Mouse (Mus musculus) adrenal gland (tissue): ENCODE measurements around the gene Olfr1418.
"Not testable (repeated sequence)": the region's sequence is repeated elsewhere in the genome, so short reads cannot be mapped to it uniquely, and the experiment has no call there.

Source experiments
- intact Hi-C: fragments of 180-260 bp; cut with DNase I; formaldehyde crosslinking; loops from one replicate; pipeline ENCODE4 v1.15.1; 2025
- long read RNA-seq, 2 experiments: library from polyadenylated mRNA; unstranded; transcript quantifications; one replicate each; pipeline ENCODE4 v2.0.0; 2020; ENCODE audit warnings: borderline replicate concordance in 1 of 2; ENCODE audit not compliant: insufficient replicate concordance in 1 of 2

Gene Olfr1418
- long read RNA-seq, experiment 1 = 0 reads
- long read RNA-seq, experiment 2 = 0 reads

DNA sequence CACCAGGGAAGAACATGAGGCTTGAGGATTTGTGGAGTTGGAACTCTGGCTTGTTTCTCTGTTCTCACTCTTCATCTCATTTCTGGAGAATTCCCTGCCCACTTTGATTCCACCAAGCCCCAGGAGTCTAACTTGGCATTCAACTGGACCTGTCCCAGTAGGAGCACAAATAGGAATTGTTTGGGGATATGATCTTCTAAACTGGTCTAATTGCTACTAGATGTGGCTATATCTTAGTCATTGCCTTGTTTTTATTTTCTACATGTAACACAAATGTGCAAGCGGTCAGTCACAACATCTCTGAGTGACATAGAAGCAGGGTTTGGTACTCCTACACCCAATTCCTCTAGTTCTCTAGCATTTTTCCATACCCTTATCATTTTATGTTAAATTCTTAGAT is at the start of gene Olfr1418:
Olfr1418 (minus strand) TSS at position 101 of the 400 bp plus-strand sequence.
- intact Hi-C loops = no loop called here

DNA sequence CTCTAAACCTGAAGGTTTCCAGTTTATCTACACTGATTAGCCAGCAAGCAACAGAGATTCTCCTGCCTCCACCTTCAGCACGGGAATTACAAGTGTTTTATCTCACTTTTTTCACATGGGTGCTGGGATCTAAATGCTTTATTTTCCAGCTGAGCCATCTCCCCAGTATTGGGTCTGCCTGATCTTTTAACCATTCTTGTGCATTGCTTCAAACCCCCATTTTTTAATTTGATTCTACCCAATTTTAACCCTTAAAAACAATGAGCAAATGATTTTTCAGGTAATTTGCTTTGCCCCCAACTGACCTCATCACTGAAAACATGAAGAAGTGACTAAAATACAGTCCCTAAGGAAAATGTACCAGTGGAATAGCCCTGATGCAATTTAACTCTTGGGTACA is 25.4 kb upstream of the Olfr1418 start, which contains the start of gene Olfr1420:
Olfr1420 (plus strand) TSS at position 301 of the 400 bp plus-strand sequence.
- intact Hi-C loops = no loop called here

DNA sequence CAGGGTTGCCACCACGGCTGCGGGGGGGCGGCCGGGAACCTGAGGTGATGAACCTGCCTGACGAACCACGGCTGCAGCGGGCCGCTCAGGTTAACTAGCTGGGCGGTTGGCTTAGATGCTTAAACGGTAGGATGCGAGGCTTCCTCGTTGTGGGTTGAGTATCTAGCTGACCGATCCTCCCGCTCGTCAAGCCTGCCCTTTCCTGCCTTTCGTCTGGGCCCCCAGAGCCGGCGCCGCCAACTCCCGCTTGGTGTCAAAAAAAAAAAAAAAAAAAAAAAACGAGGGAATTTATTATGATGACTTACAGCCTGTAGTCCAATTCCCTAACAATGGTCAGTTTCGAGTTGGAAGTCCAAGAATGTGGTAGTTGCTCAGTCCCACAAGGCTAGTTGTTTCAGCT is 17.5 kb upstream of the Olfr1418 start:
- intact Hi-C loops = not testable (repeated sequence)

DNA sequence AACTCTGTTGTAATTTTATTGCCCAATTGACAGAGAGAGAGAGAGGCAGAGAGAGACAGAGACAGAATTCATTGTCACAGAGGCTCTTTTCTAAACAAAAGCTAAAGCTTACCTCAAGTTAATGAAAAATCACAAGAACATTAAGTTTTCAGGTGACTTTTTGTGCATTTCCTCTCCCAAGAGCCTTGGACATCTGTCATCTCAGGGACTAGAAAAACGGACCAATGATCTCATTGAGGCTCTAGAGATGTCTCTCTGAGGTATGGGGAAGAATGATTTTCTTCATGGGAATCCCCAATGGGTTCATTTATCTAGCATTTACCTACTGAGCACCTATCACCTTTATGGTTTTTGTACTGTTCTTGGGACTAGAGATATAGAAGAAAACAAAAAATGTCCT is 14.1 kb upstream of the Olfr1418 start, which contains the start of gene Olfr1419:
Olfr1419 (minus strand) TSS at position 101 of the 400 bp plus-strand sequence.
- intact Hi-C loops = no loop called here

DNA sequence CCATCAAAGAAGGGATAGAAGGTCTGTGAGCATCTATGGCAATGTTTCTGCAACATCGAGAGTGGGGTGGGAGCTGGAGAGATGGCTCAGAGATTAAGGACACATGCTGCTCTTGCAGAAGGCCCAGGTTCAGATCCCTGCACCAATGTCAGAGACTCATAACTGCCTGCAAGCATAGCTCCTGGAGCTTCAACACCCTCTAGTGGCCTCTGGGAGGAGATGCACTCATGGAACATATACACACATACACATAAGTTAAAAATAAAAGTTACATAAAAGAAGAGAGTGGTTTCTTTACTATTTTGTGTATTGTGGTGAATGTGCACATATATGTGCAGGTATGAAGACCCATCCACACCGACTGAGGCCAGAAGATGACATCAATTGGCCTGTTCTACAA is 7.0 kb upstream of the Olfr1418 start:
- intact Hi-C loops = no loop called here

DNA sequence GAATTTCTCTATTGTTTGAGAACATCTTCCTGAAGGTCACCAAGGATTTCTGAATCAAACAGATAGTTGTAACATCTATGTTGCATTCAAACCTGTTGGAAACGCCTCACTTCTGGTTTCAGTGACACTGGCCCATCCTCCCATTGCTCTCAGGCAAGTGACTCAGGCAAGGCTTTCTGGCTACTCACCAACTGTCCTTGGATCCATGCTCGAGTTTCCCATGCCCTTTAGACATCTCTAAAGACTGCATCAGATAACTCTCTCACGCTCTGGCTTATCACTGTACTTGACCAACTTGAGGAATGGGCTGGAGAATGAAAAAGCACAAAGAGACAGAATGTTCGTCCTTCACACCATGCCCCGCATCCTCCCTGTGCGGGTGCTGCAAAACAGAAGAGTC is 4.4 kb downstream of the Olfr1418 start:
- intact Hi-C loops = no loop called here

DNA sequence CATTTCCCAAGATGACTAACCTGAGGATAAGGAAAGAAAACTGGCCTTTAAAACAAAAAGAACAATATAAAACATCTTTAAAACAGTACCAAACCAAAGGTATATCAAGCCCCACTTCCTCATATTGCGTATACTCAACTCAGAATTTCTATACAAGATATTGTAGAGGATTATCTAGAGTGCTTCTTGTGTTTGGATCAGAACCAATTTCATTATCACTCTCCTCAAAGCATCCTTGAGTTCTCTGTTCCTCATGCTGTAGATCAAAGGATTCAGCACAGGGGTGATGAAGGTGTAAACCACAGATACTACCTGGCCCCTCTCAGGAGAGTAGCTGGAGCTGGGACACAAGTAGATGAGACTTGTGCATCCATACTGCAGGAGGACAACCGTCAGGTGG is 6.0 kb downstream of the Olfr1418 start:
- intact Hi-C loops = no loop called here

DNA sequence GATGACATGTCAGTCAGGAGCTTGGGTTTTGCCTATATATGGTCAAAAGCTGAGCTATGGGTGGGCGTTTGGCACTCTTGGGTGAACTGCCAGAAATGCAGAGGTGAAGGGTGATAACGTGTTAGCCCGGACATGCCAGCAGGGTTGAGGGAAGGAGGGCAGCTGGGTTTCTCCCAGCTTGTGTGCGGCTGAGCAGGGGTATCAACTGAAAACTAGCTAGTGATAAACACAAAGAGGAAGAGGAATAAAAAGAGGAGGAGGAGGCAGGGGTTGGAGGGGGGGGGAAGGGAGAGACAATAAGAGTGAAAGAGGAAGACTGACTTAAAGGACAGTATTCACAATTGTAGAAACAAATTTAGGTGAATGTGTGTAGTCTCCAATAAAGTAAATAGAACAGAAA is 8.2 kb downstream of the Olfr1418 start:
- intact Hi-C loops = no loop called here

DNA sequence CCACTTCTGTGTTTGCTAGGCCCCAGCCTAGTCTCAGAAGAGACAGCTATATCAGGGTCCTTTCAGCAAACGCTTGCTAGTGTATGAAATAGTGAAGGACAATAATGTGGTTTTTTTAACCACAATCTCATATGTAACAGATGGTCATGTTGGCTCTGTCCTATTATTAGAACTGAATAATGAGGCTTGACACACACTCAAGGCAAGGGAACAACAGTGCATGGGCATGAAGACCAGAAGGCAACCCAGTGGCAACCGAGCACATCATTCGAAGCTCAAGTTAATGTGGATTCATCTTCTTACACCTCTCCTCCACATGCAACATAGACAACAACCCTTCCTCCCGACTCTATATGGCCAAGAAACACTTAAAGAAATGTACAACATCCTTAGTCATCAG is 14.5 kb downstream of the Olfr1418 start:
- intact Hi-C loops = no loop called here

DNA sequence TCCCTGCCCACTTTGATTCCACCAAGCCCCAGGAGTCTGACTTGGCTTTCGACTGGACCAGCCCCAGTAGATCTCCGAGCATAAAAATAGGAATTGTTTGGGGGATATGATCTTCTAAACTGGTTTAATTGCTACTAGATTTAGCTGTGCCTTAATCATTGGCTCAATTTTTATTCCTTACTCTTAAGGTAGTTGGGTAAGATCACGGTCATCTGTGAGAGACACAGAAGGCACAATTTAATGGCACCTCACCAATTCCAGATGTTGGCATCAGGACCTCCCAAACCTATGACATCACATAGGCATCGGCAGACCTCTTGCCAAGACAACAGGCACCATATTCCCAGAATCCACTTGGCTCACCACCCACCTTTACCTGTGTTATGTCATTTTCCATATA is 21.7 kb downstream of the Olfr1418 start, which contains the start of gene Olfr1417:
Olfr1417 (minus strand) TSS at position 101 of the 400 bp plus-strand sequence.
- intact Hi-C loops = no loop called here

DNA sequence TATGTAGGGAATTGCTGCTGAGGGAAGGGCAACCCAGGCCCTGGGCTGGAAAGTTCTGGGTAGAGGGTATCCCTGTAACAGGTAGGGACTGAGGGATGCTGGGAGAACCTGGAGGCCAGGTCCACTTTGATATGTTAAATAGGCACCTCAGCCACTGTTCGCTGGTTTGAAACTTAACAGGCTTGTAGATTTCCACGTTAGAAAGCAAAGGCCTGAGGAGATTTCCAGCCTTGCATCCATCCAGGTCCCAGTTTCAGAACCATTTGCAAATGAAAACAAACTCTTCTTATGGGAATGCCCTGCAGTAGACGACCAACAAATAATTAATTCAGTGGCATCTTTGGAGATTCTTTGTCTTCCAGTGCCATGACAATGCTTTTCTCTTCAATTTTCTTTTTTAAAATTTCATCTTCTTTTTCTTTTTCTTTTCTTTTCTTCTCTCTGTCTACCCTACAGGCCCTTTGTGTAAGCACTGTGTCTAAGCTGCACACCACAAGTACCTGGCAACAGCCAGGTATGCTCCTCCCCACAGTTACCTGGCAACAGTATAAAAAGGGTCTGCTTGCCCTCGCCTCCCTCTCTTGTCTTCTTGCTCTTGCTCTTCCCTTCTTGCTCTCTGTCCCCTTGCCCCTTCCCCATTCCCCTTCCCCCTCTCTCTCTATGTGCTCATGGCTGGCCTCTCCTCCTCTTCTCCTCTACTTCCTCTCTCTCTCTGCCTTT is 37.4 kb downstream of the Olfr1418 start:
- intact Hi-C loops = no loop called here

DNA sequence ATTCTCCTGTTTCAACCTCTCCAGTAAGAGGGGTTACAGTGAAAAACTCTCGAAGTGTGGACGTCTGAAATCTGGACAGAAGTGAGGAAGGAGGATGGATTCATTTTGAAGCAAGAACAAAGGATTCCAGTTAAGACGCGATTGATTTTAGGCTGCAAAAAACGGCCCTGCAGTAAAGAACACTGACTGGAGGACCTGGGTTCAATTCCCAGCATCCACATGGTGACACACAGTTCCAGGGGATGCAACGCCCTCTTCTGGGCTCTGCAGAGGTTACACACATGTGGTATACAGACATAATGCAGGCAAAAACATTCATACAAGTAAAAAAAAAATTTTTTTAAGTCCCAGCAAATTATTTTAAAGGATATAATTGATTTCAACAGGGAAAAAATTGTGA is 40.7 kb downstream of the Olfr1418 start:
- intact Hi-C loops = no loop called here

DNA sequence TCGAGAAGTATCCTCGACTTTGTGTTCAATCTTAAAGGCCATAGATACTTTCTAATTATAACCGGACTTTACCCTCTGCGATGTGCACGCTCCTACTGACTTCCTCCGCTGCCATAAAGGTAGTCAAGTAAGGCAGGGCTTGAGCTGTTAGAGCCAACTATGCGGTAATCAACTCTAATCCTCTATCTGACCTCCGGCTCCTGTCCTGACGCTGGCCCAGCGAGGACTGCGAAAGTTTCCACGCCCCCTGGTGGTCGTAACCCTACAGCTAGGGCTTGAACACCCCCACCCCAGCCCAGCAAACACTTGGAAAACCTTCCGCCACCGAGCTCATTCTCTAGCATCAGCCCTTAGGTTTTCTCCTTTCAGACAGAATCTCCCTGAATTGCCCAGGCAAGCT is 41.1 kb downstream of the Olfr1418 start:
- intact Hi-C loops = loop anchor here (2.0 to 5.0 kb wide), 2 partner anchors 43 to 93 kb away; partner anchors contain the start of gene Patl1

DNA sequence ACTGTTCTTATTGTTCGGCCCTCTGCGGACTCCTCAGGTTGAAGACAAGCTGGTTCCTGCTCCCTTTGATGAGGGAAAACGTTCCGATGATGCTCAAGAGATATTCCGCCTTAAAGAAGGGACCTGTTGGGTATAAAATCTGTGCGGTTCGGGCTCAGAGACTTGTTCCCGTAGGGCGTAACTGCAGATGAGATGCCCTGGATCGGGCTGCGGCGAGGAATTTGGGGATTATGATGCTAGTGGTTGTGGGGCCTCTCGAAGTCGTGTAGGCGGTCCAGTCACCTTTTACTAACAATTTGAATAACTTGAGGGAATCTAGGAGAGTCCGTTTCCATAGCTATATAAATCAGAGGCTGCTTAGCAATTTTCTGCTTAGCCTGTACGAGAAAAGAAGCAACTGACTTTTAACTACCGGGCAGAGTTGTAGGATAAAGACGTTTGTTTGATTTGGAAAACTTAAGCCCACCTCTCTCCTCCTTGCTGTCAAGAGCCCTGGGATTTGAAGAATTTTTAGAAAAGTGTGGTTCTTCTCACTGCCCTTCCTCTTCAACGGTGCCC is 41.6 kb downstream of the Olfr1418 start, which contains the start of gene Stx3:
Stx3 (minus strand) TSS at position 261 of the 558 bp plus-strand sequence.
- intact Hi-C loops = loop anchor here (2.0 to 5.0 kb wide), 2 partner anchors 42 to 93 kb away; partner anchors contain the start of gene Patl1

DNA sequence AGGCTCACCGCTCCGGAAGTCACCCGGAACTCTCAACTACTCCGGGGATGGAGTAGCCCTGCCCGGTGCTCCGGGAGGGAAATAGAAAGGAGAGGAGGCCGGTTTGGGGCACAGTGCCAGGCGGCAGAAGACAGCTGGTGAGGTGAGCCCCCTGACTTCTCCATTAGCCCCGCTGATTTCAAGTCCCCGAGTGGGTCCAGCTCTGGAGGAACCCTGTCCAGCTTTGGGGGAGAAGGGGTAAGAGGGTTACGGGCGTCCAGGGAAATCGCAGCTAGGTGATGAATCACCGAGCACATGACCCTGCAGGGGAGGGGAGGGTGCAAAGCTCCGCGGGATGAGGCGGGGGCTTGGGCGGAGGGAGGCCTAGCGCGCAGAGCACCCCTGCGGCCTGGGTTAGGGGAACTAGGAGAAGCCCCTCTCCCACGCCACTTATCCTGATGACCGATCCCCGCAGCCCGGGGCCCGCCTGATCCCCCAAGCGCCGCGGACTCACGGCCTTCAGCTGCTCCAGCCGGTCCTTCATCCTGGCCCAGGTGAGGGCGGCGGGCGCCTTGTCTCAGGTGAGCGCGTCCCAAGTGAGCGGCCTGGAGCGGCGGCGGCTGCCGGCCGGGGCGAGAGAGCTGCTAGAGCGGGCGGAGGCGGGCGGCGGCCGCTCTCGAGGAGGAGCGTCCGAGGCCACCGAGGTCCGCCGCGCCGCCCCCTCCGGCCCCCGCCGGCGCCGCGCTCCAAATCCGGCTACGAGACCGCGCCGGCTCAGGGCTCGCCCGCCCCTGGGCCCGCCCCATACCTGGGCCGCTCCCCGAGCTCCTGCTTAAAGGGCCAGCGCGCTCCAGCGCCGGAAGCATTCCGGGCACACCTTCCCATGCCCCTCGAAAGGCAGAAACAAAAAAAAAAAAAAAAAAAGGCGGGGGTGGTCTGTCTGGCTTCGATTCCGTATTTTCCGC is 42.4 kb downstream of the Olfr1418 start:
- intact Hi-C loops = loop anchor here (2.0 to 5.0 kb wide), 2 partner anchors 42 to 94 kb away; partner anchors contain the start of gene Patl1

DNA sequence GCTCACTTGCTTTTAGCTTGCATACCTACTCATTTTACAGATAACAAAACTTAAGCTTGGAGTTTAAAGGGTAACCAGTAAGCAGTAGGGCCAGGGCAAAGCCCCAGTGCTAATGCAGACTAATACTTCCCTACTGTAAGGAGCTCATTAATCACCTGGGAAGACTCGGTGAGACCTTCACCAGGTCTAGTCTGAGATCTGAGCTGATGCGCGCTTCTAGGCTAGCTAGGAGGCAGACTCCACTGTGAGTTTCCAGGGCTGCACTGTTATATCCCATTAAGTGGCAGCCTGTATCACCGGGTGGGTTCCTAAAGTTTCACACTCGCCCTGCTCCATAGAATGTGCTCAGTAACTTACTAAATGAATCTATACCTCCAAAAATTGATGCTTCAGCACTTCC is 43.3 kb downstream of the Olfr1418 start:
- intact Hi-C loops = loop anchor here (5.0 kb wide), 1 partner anchor 95 kb away; the partner anchor contains the start of gene Patl1

DNA sequence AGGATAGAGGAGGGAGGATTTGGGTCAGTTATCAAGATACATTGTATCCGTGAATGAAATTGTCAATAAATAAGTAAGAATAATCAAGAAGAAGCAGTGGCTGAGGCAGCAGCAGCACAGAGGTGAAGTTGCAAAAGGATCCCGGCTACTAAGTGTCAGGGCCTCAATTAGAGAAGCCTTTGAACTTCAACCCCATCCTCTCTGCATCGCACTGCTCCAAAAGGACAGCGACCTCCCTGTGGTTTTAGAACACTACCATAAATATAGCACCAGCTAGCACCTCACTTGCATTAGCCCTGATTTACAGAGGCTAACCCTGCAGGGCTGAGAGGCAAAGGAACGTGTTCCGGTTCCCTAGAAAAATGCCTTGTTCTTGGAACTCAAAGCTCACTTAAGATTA is 44.2 kb downstream of the Olfr1418 start:
- intact Hi-C loops = loop anchor here (5.0 kb wide), 1 partner anchor 96 kb away; the partner anchor contains the start of gene Patl1

DNA sequence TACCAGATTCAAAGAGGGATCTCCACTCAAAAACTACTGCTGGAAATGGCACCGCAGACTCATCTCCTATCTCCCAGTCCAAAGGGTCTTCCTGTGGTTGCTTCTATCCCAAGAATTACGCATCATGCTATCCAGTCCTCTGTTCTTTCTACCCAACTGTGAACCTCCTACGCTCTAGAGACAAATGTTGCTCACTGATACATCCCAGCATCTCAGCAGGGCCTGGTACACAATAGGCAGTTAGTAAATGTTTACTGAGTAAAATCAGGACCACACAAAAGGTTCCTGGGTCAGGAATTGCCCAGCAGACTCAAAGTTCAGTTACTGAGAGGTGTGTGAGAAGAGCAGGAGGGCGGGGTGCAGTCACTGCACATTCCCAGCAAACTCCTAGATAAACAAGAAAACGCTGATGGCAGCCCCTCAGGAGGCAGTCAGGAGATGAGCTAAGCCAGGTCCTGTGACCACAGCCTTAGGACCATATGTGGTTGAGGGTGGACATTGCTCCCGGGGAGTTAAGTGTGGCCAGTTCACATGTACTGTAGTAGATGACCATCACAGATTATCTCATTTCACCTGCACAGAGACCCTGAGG is 46.0 kb downstream of the Olfr1418 start:
- intact Hi-C loops = loop anchor here (5.0 kb wide), 1 partner anchor 97 kb away; the partner anchor contains the start of gene Patl1

DNA sequence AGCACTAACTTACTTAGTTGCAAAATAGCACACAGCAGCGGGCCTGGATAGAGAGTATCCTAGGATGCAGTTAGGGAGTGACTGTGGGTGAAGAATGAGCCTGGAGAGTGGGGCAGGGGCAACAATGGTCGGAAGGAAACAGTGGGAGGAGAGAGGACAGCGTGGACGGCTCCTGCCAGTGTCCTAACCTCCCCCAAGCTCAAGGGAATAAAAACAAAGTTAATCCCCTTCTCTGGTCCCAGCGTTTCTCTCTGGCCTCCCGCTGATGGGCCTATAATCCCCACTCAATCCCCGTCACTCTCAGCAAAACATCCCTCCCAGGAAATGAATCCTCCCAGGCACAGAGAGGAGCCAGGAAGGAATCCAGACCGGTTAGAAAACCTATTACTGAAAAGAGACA is 47.2 kb downstream of the Olfr1418 start:
- intact Hi-C loops = no loop called here

DNA sequence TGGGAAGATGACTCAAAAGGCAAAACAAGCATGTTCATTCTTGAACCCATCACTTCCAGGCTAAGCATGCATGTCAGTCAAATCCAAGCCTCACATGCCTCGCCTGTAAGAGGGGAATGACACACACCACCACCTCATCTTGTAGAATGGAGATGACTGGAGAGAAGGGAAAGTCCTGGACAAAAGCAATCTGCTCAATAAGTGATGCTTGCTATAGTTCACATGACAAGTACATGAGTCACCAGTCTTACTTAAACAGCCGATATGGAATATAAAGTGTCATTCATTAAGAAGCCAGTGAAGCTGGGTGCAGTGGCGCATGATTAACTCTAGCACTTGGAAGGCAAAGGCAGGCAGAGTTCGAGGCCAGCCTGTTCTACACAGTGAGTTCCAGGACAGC is 47.7 kb downstream of the Olfr1418 start:
- intact Hi-C loops = no loop called here
